Mouse (Mus musculus): ENCODE measurements at regions not wholly inside any gene's neighbourhood (a gene's known extent, or its start where the extent isn't known, plus 50 kb on each side); places are given as distances from the start of the nearest gene placed in this dataset.

DNA sequence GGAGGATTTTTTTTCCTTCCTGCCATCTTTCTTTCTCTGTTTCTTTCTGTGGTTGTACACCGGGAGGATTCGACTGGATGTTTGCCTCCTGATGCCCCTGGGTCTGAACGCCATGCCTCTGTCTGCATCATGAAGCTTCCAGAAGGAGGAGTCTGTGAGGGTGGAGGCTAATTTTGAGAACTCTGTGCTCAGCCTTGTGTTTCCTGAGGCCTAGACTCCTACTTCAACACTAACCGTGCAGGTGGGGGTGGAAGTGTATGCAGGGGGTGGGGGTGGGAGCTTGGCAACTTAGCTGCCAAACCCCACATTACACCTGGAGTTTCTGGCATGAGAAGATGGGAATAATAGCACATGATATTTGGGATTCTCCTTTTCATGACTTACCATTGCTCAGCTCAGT, 82.0 kb upstream of the Sorcs3 start:
- TF ChIP-seq CTCF (IDR thresholded peaks at IDR 0.05; ENCODE audit: control insufficient read depth, insufficient read depth, insufficient read length): no peak
- TF ChIP-seq MAX (IDR thresholded peaks at IDR 0.05): no peak
- TF ChIP-seq USF1 (IDR thresholded peaks at IDR 0.05; ENCODE audit: low read depth): no peak
- TF ChIP-seq CEBPB (IDR thresholded peaks at IDR 0.05; ENCODE audit: low read depth): no peak
- TF ChIP-seq MYOG (IDR thresholded peaks at IDR 0.05; ENCODE audit: control insufficient read depth, extremely low read depth, insufficient read length): no peak
- TF ChIP-seq FOSL1 (IDR thresholded peaks at IDR 0.05; ENCODE audit: insufficient read depth, low read length, poor library complexity, severe bottlenecking): no peak

Measured in C2C12 (cell line).